Mouse (Mus musculus): ENCODE measurements around the gene Pgd.

- TF ChIP-seq GATA1 (IDR thresholded peaks at IDR 0.05; ENCODE audit: low read length) (no peak), TAL1 (IDR thresholded peaks at IDR 0.05; ENCODE audit: low read length) (no peak)
These were observed 22.0 kb upstream of the Pgd start for GRCm38 (mm10) chr4:149188563-149188962.

All from erythroblast, embryonic 14.5 days (primary cell).